Mouse (Mus musculus) heart, adult 2 months (tissue): ENCODE data around the gene Cd7. TPM values are rescaled to one million over a fixed set of nuclear protein-coding genes. Genes with fewer than 3 reads are reported as not detected.

Experiments used
- DNase-seq, 2 experiments: peaks; one replicate each; pipeline ENCODE4 v3.0.0; 2021
- H3K27ac ChIP-seq: fragments of 200-600 bp; 2 replicates; pipeline ENCODE4 v1.8.1; 2022
- H3K27me3 ChIP-seq: fragments of 200-500 bp; 2 replicates; pipeline ENCODE4 v1.6.1; 2012; ENCODE audit warnings: mild to moderate bottlenecking, low read length, inconsistent platforms, mixed read lengths; ENCODE audit not compliant: control insufficient read depth, insufficient read depth
- H3K36me3 ChIP-seq: fragments of 200-500 bp; 2 replicates; pipeline ENCODE4 v1.6.1; 2012; ENCODE audit warnings: low read length, inconsistent platforms; ENCODE audit not compliant: control insufficient read depth, insufficient read depth
- H3K4me1 ChIP-seq: fragments of 200-500 bp; 2 replicates; pipeline ENCODE4 v1.6.1; 2011; ENCODE audit warnings: low read length; ENCODE audit not compliant: control insufficient read depth, insufficient read depth
- H3K4me3 ChIP-seq: fragments of 200-600 bp; 2 replicates; pipeline ENCODE4 v1.8.1; 2022
- H3K79me2 ChIP-seq: fragments of 200-500 bp; replicated peaks from 2 replicates; pipeline ENCODE4 v1.6.1; 2012; ENCODE audit warnings: mild to moderate bottlenecking, inconsistent platforms, low read length, moderate library complexity, mixed read lengths; ENCODE audit not compliant: control insufficient read depth, insufficient read depth
- H3K9ac ChIP-seq: fragments of 200-500 bp; 2 replicates; pipeline ENCODE4 v1.6.1; 2012; ENCODE audit warnings: low read depth, mild to moderate bottlenecking, control low read depth, inconsistent platforms, low read length, mixed read lengths
- CTCF ChIP-seq: fragments of 200-600 bp; IDR thresholded peaks from 2 replicates; pipeline ENCODE4 v1.8.1; 2022; ENCODE audit warnings: antibody characterized with exemption, mild to moderate bottlenecking, moderate library complexity
- EP300 ChIP-seq: fragments of 200-500 bp; IDR thresholded peaks from 2 replicates; pipeline ENCODE4 v1.6.1; 2011; ENCODE audit warnings: low read depth, low read length, control low read depth; ENCODE audit not compliant: insufficient read depth
- POLR2A ChIP-seq: fragments of 200-500 bp; IDR thresholded peaks from 2 replicates; pipeline ENCODE4 v1.6.1; 2011; ENCODE audit warnings: mild to moderate bottlenecking, low read depth, low read length, control low read depth; ENCODE audit not compliant: insufficient read depth
- WGBS: fragments of 180-500 bp; shearing (Covaris S2); methylation state at CpG from one replicate; pipeline ENCODE4 v1.1.7; 2018; 5-methylcytosine and 5-hydroxymethylcytosine counted together
- intact Hi-C: fragments of 180-260 bp; cut with DNase I; formaldehyde crosslinking; loops from one replicate; pipeline ENCODE4 v1.15.1; 2025
- polyA plus RNA-seq: library from polyadenylated mRNA; depleted of rRNA; stranded (reverse); fragments of >200 nt; gene quantifications from 2 replicates; pipeline ENCODE4 v1.2.3, GENCODE M21; 2012
- total RNA-seq, 2 experiments: library from RNA; stranded (reverse); gene quantifications; 2 replicates each; pipeline ENCODE4 v1.2.3; 2021

Cd7 gene
- total and polyA plus RNA-seq, 3 experiments = 0.23 to 1.9 (median 0.26) TPM

DNA sequence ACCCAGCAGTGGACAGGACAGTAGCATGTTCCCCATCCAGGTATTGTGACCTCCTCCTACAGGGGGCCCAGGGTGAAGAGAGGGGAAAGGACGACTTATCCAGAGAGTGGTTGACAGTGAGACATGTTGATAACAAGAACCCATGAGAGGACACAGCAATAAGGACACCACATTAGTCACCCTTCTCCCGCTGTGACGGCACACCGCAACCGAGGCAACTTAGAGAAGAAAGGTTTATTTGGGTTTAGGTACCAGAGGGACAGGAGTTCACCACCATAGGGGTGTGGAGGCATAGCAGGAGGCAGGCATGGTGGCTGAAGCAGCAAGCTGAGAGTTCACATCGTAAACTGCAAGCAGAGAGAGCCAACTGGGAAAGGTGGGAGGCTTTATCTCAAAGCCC, 33.0 kb downstream of the Cd7 start:
- Histone ChIP-seq H3K27ac (no peak overlapping the region), H3K79me2 (no peaks in the 10 kb centered on the region), H3K9ac (no peak overlapping the region), H3K36me3 (no peaks in the 10 kb centered on the region), H3K27me3 (no peaks in the 10 kb centered on the region), H3K4me3 (no peak overlapping the region), H3K4me1 (peaks cover 2% of the 10 kb centered on the region)
- no peak for DNase-seq
- TF ChIP-seq POLR2A (no peak), EP300 (no peak), CTCF (no peak)
- intact Hi-C loops = no loop called here
- 62% methylated on average over 6 of the region's 6 CpGs for WGBS

DNA sequence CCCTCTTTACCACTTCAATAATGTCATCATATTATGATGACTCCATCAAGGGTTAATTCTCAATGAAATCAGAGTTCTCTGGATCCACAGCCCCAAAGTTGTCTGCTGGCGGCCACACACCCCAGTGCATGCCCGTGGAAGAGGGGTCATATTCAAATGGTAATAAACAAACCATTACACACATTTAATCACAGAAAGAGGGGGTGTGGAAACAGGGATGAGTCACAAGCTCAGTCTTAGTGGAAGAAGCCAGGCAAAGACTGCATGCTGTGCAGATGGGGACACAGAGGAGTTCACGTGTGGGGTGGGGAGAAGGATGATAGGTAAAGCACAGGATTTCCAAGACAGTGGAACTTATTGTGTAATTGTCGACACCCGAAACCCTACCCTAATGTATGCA, 34.9 kb downstream of the Cd7 start:
- no peak overlapping the region for H3K27ac ChIP-seq
- intact Hi-C loops = no loop called here
- no peak overlapping the region for H3K9ac ChIP-seq

GRCm38 (mm10) chr11:121001966-121002365, 37.3 kb downstream of the Cd7 start:
- Histone ChIP-seq H3K27me3 (no peaks in the 10 kb centered on the region), H3K9ac (no peak overlapping the region), H3K27ac (no peak overlapping the region), H3K4me3 (no peak overlapping the region), H3K36me3 (no peaks in the 10 kb centered on the region), H3K79me2 (no peaks in the 10 kb centered on the region), H3K4me1 (peaks cover 2% of the 10 kb centered on the region)
- DNase-seq = no peak
- TF ChIP-seq POLR2A = 0 out of 2 replicates have a peak, but pooled peaks have one; percentile 17
- TF ChIP-seq CTCF = no peak
- TF ChIP-seq EP300 = no peak
- intact Hi-C loops = no loop called here
- WGBS = 23% methylated on average over 4 of the region's 4 CpGs

More for the DNA sequence above, 34.9 kb downstream of the Cd7 start:
- Histone ChIP-seq H3K36me3 (no peaks in the 10 kb centered on the region), H3K4me3 (no peak overlapping the region), H3K27me3 (no peaks in the 10 kb centered on the region), H3K79me2 (no peaks in the 10 kb centered on the region), H3K4me1 (peaks cover 2% of the 10 kb centered on the region)
- DNase-seq = no peak
- 66% methylated on average over 5 of the region's 5 CpGs for WGBS
- TF ChIP-seq CTCF (no peak), POLR2A (no peak), EP300 (no peak)

DNA sequence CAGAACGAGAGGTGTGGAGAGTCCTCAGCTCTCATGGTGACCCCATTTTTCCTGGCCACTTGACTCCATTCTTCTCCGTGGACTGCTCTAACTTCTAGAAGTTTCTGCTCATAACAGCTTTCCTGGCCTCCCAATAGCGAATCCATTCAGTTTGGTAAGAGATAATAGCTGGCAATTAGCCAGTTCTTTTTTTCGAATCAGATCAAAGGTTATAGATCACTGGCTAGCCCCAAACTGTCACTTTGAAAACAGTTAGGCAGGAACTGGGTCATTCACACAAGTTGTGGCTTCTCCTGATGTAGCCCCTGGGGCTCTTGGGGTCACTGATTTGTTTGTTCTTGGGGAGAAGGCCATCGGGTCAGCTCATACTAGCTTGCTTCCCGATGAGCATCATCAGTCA, 44.5 kb downstream of the Cd7 start:
- H3K36me3 ChIP-seq = no peaks in the 10 kb centered on the region
- H3K9ac ChIP-seq = no peak overlapping the region
- WGBS = 84% methylated on average over 6 of the region's 6 CpGs
- intact Hi-C loops = no loop called here
- H3K27ac ChIP-seq = no peak overlapping the region
- TF ChIP-seq POLR2A (no peak), EP300 (no peak), CTCF (no peak)
- no peaks in the 10 kb centered on the region for H3K27me3 ChIP-seq
- no peak for DNase-seq
- peaks cover 7% of the 10 kb centered on the region for H3K4me1 ChIP-seq
- no peak overlapping the region for H3K4me3 ChIP-seq
- H3K79me2 ChIP-seq = peaks cover 5% of the 10 kb centered on the region; the same call in 1 of the 2 replicates

DNA sequence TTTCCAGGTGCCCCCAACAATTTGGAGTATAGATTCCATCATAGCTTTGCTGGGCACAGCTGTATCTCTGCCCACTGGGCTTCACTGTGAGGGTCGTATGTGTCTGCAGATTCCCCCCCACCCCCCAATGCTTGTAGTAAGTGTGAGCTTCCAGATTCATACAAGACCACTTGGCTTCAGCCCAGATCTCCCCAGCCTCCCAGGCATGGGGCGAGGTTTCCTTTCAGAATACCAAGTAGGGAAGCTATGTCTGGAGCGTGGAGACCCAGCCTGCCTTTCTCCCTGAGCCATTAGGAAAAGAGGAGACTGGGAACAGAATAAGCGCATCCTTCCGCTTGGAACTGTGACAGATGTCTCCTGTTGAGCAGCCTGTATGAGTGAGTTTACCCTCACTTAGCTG, 45.6 kb downstream of the Cd7 start:
- Histone ChIP-seq H3K27me3 (no peaks in the 10 kb centered on the region), H3K36me3 (peaks cover 5% of the 10 kb centered on the region; the same call in 1 of the 2 replicates), H3K4me1 (peaks cover 13% of the 10 kb centered on the region), H3K27ac (no peak overlapping the region), H3K9ac (no peak overlapping the region), H3K79me2 (peaks cover 8% of the 10 kb centered on the region), H3K4me3 (no peak overlapping the region)
- 50% methylated on average over 5 of the region's 5 CpGs for WGBS
- TF ChIP-seq EP300 (no peak), CTCF (no peak), POLR2A (no peak)
- intact Hi-C loops = no loop called here
- DNase-seq = no peak

DNA sequence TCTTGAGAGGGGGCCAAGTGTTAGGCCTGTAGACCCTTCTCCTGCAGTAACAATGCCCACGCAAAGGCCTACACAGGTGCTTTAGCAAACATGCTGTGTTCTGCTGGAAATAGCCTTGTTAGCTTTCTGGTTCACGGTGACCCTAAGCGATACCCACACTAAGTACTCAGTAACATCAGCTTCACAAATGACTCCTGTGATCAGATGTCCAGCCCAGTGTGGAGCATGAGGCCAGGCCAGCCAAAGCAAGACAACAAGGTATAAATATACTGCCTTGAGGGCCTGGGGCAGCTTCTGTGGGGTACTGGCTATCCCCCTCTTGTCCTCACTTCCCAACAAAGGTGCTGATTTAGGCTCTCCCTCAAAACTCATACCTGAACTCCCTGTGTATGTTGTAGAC, 46.1 kb downstream of the Cd7 start:
- Histone ChIP-seq H3K4me3 (no peak overlapping the region), H3K27me3 (no peaks in the 10 kb centered on the region), H3K9ac (no peak overlapping the region), H3K36me3 (peaks cover 5% of the 10 kb centered on the region), H3K79me2 (peaks cover 8% of the 10 kb centered on the region), H3K27ac (no peak overlapping the region), H3K4me1 (peaks cover 17% of the 10 kb centered on the region)
- DNase-seq = no peak
- intact Hi-C loops = no loop called here
- whole genome bisulfite sequencing = 85% methylated on average over 3 of the region's 3 CpGs
- no peak for TF ChIP-seq POLR2A
- TF ChIP-seq EP300 = no peak
- no peak for TF ChIP-seq CTCF

DNA sequence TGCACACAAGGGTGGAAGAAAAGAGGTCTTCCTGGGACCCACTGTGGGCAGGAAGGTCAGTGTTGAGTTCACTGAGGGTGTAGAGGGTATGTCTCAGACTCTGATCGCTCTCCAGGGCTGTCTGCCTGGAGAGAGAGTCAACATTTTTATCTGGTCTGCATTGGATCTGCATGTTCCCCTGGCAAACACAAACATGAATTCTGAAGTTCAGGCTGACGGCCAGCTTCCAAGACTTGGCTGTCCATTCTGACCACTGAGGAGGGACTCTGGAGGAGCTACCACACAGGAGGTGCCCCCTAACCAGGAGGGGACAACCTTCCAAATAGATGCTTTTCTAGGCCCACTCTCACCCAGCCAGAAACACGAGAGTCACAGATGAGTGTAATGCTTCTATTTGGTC, 47.4 kb downstream of the Cd7 start:
- TF ChIP-seq POLR2A = no peak
- no peak for TF ChIP-seq CTCF
- 0 out of 2 replicates have a peak, but pooled peaks have one; percentile 31 for TF ChIP-seq EP300

More for the DNA sequence above, 47.4 kb downstream of the Cd7 start:
- WGBS = 36% methylated on average over 3 of the region's 3 CpGs
- H3K4me1 ChIP-seq = peaks cover 23% of the 10 kb centered on the region
- intact Hi-C loops = no loop called here
- peak in 1 of 2 experiments; percentile 68 for DNase-seq
- H3K36me3 ChIP-seq = peaks cover 16% of the 10 kb centered on the region
- peak overlapping the region; percentile 99 for H3K27ac ChIP-seq
- H3K9ac ChIP-seq = peak overlapping the region; percentile 72
- H3K79me2 ChIP-seq = peaks cover 8% of the 10 kb centered on the region
- no peaks in the 10 kb centered on the region for H3K27me3 ChIP-seq
- peak overlapping the region; percentile 100 for H3K4me3 ChIP-seq
